Mouse (Mus musculus): ENCODE results near the gene Tns1.
A peak's percentile ranks its signal among the peaks of the same experiment; 100 is the strongest.

GRCm38 (mm10) chr1:73955259-73955842 is 168.9 kb downstream of the Tns1 start:
- TF ChIP-seq CTCF (IDR thresholded peaks at IDR 0.05) (no peak), POLR2A (IDR thresholded peaks at IDR 0.05; ENCODE audit: insufficient read depth, low read depth, low read length) (no peak), EP300 (IDR thresholded peaks at IDR 0.05; ENCODE audit: insufficient read depth, low read depth, low read length) (0 out of 2 replicates have a peak, but pooled peaks have one; percentile 18)

Data from heart, adult 2 months (tissue).